Mouse (Mus musculus): ENCODE measurements around the gene Tgfbr3. TPM values are rescaled to one million over a fixed set of nuclear protein-coding genes. Genes with fewer than 3 reads are reported as not detected.

The Tgfbr3 gene
- polyA plus RNA-seq, 2 experiments: 20.7 to 29.0 TPM

DNA sequence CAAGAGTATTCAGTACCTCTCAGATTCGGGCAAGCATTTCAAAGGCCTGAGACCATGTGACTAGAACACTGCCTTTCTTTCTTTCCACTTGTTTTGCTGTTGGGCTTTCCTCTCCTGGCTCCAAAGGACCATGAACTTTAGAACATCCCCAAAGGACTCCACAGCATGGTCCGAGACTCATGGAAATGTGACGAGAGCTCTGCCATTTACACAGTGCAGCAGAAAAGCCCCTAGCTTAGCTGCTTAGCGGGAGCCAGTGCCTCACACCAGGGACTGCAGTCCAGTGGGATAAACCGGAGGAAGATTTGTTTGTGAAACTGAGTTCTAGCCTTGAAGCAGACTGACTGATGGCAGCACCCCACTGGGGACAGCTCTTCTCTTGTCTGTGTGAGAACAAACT is 224.5 kb downstream of the Tgfbr3 start:
- Histone ChIP-seq H3K27ac (replicated peaks; ENCODE audit: low read depth, low read length) (no peak overlapping the region), H3K4me3 (replicated peaks; ENCODE audit: low read length) (no peak overlapping the region), H3K9ac (ENCODE audit: low read depth, low read length, severe bottlenecking) (no peak overlapping the region), H3K27me3 (ENCODE audit: control insufficient read depth, insufficient read depth, low read length) (no peaks in the 10 kb centered on the region), H3K9me3 (ENCODE audit: control insufficient read depth, low read length) (no peaks in the 10 kb centered on the region), H3K36me3 (ENCODE audit: control insufficient read depth, insufficient read depth, low read length) (no peaks in the 10 kb centered on the region), H3K4me1 (ENCODE audit: control insufficient read depth, insufficient read depth, low read length) (peaks cover 12% of the 10 kb centered on the region; the same call in 1 of the 2 replicates), H3K4me2 (replicated peaks; ENCODE audit: low read depth, low read length, severe bottlenecking) (no peak overlapping the region)
- ATAC-seq (ENCODE audit: low FRiP score, low read depth): no peak
- WGBS: 66% methylated on average over 5 of the region's 5 CpGs
- TF ChIP-seq POLR2A (IDR thresholded peaks at IDR 0.05; ENCODE audit: borderline replicate concordance, extremely low read depth, insufficient read depth, insufficient read length): no peak
- DNase-seq (ENCODE audit: low spot score): no peak

DNA sequence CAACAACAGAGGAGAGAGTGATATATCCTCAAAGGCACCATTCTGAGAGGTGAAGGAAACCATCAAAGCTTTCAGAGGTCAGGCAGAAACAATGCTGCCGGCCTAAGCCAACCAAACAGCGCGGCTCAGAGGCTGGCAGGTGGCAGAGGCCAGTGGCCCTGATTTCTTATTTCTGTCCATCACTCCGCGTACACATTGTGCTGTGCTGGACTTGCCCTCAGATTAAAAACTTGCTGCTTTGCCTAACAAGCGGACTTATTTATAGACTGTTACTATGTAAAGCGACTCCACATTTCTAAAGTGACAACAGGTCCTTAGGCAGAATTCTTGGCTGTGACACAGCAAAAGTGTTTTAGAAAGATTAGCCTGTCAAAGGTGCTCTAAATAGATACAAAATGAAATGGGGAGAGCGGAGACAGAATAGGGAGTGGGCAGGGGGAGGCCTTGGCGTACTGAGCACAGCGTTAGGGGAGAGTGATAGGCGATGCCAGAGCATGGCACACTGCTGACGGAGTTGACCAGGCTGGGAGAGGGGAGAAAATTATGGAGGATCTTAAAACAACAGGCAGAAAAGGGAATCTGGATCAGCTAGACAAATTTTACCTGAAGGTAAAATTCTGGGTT is 227.1 kb downstream of the Tgfbr3 start:
- no peak overlapping the region for H3K9ac ChIP-seq (ENCODE audit: low read depth, low read length, severe bottlenecking)
- H3K27me3 ChIP-seq (ENCODE audit: control insufficient read depth, insufficient read depth, low read length): no peaks in the 10 kb centered on the region
- TF ChIP-seq POLR2A (IDR thresholded peaks at IDR 0.05; ENCODE audit: borderline replicate concordance, extremely low read depth, insufficient read depth, insufficient read length): no peak
- H3K4me2 ChIP-seq (replicated peaks; ENCODE audit: low read depth, low read length, severe bottlenecking): no peak overlapping the region
- no peak overlapping the region for H3K27ac ChIP-seq (replicated peaks; ENCODE audit: low read depth, low read length)
- H3K4me1 ChIP-seq (ENCODE audit: control insufficient read depth, insufficient read depth, low read length): peaks cover 12% of the 10 kb centered on the region; the same call in 1 of the 2 replicates
- no peaks in the 10 kb centered on the region for H3K9me3 ChIP-seq (ENCODE audit: control insufficient read depth, low read length)
- ATAC-seq (ENCODE audit: low FRiP score, low read depth): no peak
- no peak overlapping the region for H3K4me3 ChIP-seq (replicated peaks; ENCODE audit: low read length)
- no peak for DNase-seq (ENCODE audit: low spot score)
- no peaks in the 10 kb centered on the region for H3K36me3 ChIP-seq (ENCODE audit: control insufficient read depth, insufficient read depth, low read length)
- 77% methylated on average over 12 of the region's 12 CpGs for WGBS

DNA sequence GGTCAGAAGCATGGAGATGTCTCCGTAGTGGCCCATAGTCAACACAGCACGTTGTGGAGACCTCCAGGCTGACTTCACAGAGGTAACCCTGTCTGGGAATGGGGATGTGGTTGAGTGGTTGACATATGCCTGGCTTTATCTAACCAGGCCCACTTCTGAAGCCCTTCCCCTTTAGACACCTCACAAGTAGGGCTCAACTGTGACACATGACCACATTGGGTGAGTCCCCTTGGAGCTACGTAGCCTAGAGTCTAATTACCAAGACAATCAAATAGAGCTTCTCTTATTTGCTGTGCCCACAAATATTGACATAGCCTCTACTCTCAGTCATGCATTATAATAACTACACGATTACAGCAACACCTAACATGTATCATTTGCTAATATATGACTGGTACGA is 229.9 kb downstream of the Tgfbr3 start:
- Histone ChIP-seq H3K4me3 (replicated peaks; ENCODE audit: low read length) (no peak overlapping the region), H3K4me1 (ENCODE audit: control insufficient read depth, insufficient read depth, low read length) (peaks cover 3% of the 10 kb centered on the region; the same call in 1 of the 2 replicates), H3K27ac (replicated peaks; ENCODE audit: low read depth, low read length) (no peak overlapping the region), H3K9me3 (ENCODE audit: control insufficient read depth, low read length) (no peaks in the 10 kb centered on the region), H3K36me3 (ENCODE audit: control insufficient read depth, insufficient read depth, low read length) (no peaks in the 10 kb centered on the region), H3K9ac (ENCODE audit: low read depth, low read length, severe bottlenecking) (no peak overlapping the region), H3K27me3 (ENCODE audit: control insufficient read depth, insufficient read depth, low read length) (no peaks in the 10 kb centered on the region), H3K4me2 (replicated peaks; ENCODE audit: low read depth, low read length, severe bottlenecking) (no peak overlapping the region)
- ATAC-seq (ENCODE audit: low FRiP score, low read depth) (no peak), DNase-seq (ENCODE audit: low spot score) (no peak)
- no peak for TF ChIP-seq POLR2A (IDR thresholded peaks at IDR 0.05; ENCODE audit: borderline replicate concordance, extremely low read depth, insufficient read depth, insufficient read length)
- WGBS: 83% methylated on average over 5 of the region's 5 CpGs

DNA sequence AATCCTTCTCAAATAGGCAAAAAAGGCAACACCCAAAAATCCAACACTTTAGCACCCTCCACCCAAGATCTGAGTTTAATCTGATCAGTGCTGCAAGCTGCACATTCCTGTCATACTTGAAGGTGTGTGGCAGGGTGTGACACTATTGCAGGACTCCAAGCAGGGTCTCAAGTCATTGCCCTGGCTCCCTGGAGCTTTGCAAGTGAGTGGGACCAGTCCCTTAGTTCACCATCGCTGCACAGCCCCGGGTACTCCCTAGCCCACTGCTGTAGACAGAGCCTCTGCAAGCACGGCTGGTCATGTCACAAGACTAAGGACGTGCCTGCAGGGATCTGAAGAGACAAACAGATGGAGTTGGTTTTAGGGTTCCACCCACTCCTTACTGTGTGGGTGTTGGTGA is 230.8 kb downstream of the Tgfbr3 start:
- DNase-seq (ENCODE audit: low spot score): no peak
- Histone ChIP-seq H3K9me3 (ENCODE audit: control insufficient read depth, low read length) (no peaks in the 10 kb centered on the region), H3K36me3 (ENCODE audit: control insufficient read depth, insufficient read depth, low read length) (no peaks in the 10 kb centered on the region), H3K4me2 (replicated peaks; ENCODE audit: low read depth, low read length, severe bottlenecking) (no peak overlapping the region), H3K27ac (replicated peaks; ENCODE audit: low read depth, low read length) (no peak overlapping the region), H3K9ac (ENCODE audit: low read depth, low read length, severe bottlenecking) (no peak overlapping the region), H3K4me1 (ENCODE audit: control insufficient read depth, insufficient read depth, low read length) (no peaks in the 10 kb centered on the region), H3K27me3 (ENCODE audit: control insufficient read depth, insufficient read depth, low read length) (no peaks in the 10 kb centered on the region), H3K4me3 (replicated peaks; ENCODE audit: low read length) (no peak overlapping the region)
- 72% methylated on average over 4 of the region's 4 CpGs for WGBS
- no peak for TF ChIP-seq POLR2A (IDR thresholded peaks at IDR 0.05; ENCODE audit: borderline replicate concordance, extremely low read depth, insufficient read depth, insufficient read length)
- no peak for ATAC-seq (ENCODE audit: low FRiP score, low read depth)

Other genes starting within 250 kb of the Tgfbr3 start
- gene Brdt, start 41.5 kb upstream of the Tgfbr3 start, polyA plus RNA-seq (2012; rRNA removed): 4.8 and 5.0 TPM in 2 replicates
- gene Brdt, start 41.5 kb upstream of the Tgfbr3 start, polyA plus RNA-seq (2014; fragmentation: Nextera tagmentation; extraction: Ambion mirVana): 4.3 and 4.5 TPM in 2 replicates
- gene Ephx4, start 113.1 kb upstream of the Tgfbr3 start, polyA plus RNA-seq (2012; rRNA removed): 2.4 and 2.8 TPM in 2 replicates
- 1.8 and 2.4 TPM in 2 replicates for gene Ephx4, start 113.1 kb upstream of the Tgfbr3 start, polyA plus RNA-seq (2014; fragmentation: Nextera tagmentation; extraction: Ambion mirVana)
- not detected in 2 replicates for gene Lpcat2b, start 141.9 kb upstream of the Tgfbr3 start, polyA plus RNA-seq (2012; rRNA removed)
- gene Lpcat2b, start 141.9 kb upstream of the Tgfbr3 start, polyA plus RNA-seq (2014; fragmentation: Nextera tagmentation; extraction: Ambion mirVana): not detected in 2 replicates
- gene Btbd8, start 148.4 kb upstream of the Tgfbr3 start, polyA plus RNA-seq (2012; rRNA removed): 5.5 and 6.3 TPM in 2 replicates
- gene Btbd8, start 148.4 kb upstream of the Tgfbr3 start, polyA plus RNA-seq (2014; fragmentation: Nextera tagmentation; extraction: Ambion mirVana): 4.8 and 6.3 TPM in 2 replicates
- 0.06 and 0.25 TPM in 2 replicates for gene Gm42669, start 218.0 kb upstream of the Tgfbr3 start, polyA plus RNA-seq (2012; rRNA removed)
- 0.64 and 0.78 TPM in 2 replicates for gene Gm42669, start 218.0 kb upstream of the Tgfbr3 start, polyA plus RNA-seq (2014; fragmentation: Nextera tagmentation; extraction: Ambion mirVana)
- gene 1700028K03Rik, start 245.1 kb upstream of the Tgfbr3 start, polyA plus RNA-seq (2012; rRNA removed): 0.01 and 0.06 TPM in 2 replicates
- gene 1700028K03Rik, start 245.1 kb upstream of the Tgfbr3 start, polyA plus RNA-seq (2014; fragmentation: Nextera tagmentation; extraction: Ambion mirVana): 0.14 and 0.17 TPM in 2 replicates